Mouse (Mus musculus) MEL (cell line): Measurements from ENCODE around the gene Cdh13. TPM values are rescaled to one million over a fixed set of nuclear protein-coding genes. Genes with fewer than 3 reads are reported as not detected.

Source experiments
- DNase-seq: peaks from one replicate; pipeline ENCODE4 v3.0.0; 2011; ENCODE audit warnings: low read depth, low spot score
- H3K27ac ChIP-seq: 2 replicates; pipeline ENCODE4 v1.5.1; 2012; ENCODE audit warnings: low read depth, mild to moderate bottlenecking, control low read depth, low read length, moderate library complexity; ENCODE audit not compliant: control insufficient read depth
- H3K27me3 ChIP-seq, 2 experiments: fragments of 150-350 bp in 1 of 2; sonication (generic) in 1 of 2; 2 replicates each; pipeline ENCODE4 v1.6.1; 2012; ENCODE audit warnings: low read length in 2 of 2, mild to moderate bottlenecking in 2 of 2, improper control_type of control experiment in 1 of 2, moderate library complexity in 1 of 2; ENCODE audit not compliant: insufficient read depth in 2 of 2, control insufficient read depth in 1 of 2
- H3K36me3 ChIP-seq, 2 experiments: 2 replicates each; pipeline ENCODE4 v1.6.1; 2012 to 2014; ENCODE audit warnings: low read length in 2 of 2, improper control_type of control experiment in 1 of 2, inconsistent platforms in 1 of 2, mild to moderate bottlenecking in 1 of 2; ENCODE audit not compliant: insufficient read depth in 2 of 2, control insufficient read depth in 1 of 2
- H3K4me1 ChIP-seq, 2 experiments: fragments of 150-350 bp in 1 of 2; sonication (generic) in 1 of 2; 2 replicates each; pipeline ENCODE4 v1.6.1; 2012; ENCODE audit warnings: low read length in 2 of 2, improper control_type of control experiment in 1 of 2, mild to moderate bottlenecking in 1 of 2; ENCODE audit not compliant: insufficient read depth in 2 of 2, control insufficient read depth in 1 of 2
- H3K4me3 ChIP-seq, 2 experiments: fragments of 150-350 bp in 1 of 2; sonication (generic) in 1 of 2; 2 replicates each; pipeline ENCODE4 v1.5.1; 2012; ENCODE audit warnings: low read depth in 2 of 2, low read length in 2 of 2, mild to moderate bottlenecking in 2 of 2, moderate library complexity in 2 of 2, control low read depth in 1 of 2, improper control_type of control experiment in 1 of 2; ENCODE audit not compliant: control insufficient read depth in 1 of 2, insufficient read depth in 1 of 2
- H3K79me2 ChIP-seq: 2 replicates; pipeline ENCODE4 v1.6.1; 2012; ENCODE audit warnings: mild to moderate bottlenecking, low read length, moderate library complexity; ENCODE audit not compliant: control insufficient read depth, poor library complexity, insufficient read depth
- H3K9ac ChIP-seq: 2 replicates; pipeline ENCODE4 v1.6.1; 2012; ENCODE audit warnings: low read depth, mild to moderate bottlenecking, control low read depth, low read length, moderate library complexity; ENCODE audit not compliant: control insufficient read depth, poor library complexity, severe bottlenecking
- H3K9me3 ChIP-seq: fragments of 150-350 bp; sonication (generic); replicated peaks from 2 replicates; pipeline ENCODE4 v1.6.1; 2012; ENCODE audit warnings: mild to moderate bottlenecking, low read length, improper control_type of control experiment, moderate library complexity; ENCODE audit not compliant: insufficient read depth
- CHD1 ChIP-seq: IDR thresholded peaks from 2 replicates; pipeline ENCODE4 v1.6.1; 2012; ENCODE audit warnings: low read depth, mild to moderate bottlenecking, inconsistent platforms, low read length, improper control_type of control experiment
- ETS1 ChIP-seq: IDR thresholded peaks from 2 replicates; pipeline ENCODE4 v1.6.1; 2012; ENCODE audit warnings: low read depth, mild to moderate bottlenecking, inconsistent platforms, low read length, improper control_type of control experiment, moderate library complexity
- MAFK ChIP-seq: IDR thresholded peaks from 2 replicates; pipeline ENCODE4 v1.6.1; 2011; ENCODE audit warnings: low read depth, mild to moderate bottlenecking, low read length, improper control_type of control experiment, borderline replicate concordance
- MAX ChIP-seq: IDR thresholded peaks from 2 replicates; pipeline ENCODE4 v1.6.1; 2011; ENCODE audit warnings: low read length, improper control_type of control experiment
- MAZ ChIP-seq: IDR thresholded peaks from 2 replicates; pipeline ENCODE4 v1.6.1; 2012; ENCODE audit warnings: low read depth, mild to moderate bottlenecking, inconsistent platforms, low read length, improper control_type of control experiment
- MEF2A ChIP-seq: IDR thresholded peaks from 2 replicates; pipeline ENCODE4 v1.6.1; 2014; ENCODE audit warnings: low read depth, mild to moderate bottlenecking, inconsistent platforms, low read length, improper control_type of control experiment; ENCODE audit not compliant: poor library complexity, insufficient replicate concordance, severe bottlenecking; ENCODE audit errors: extremely low read depth
- MXI1 ChIP-seq: IDR thresholded peaks from 2 replicates; pipeline ENCODE4 v1.6.1; 2011; ENCODE audit warnings: mild to moderate bottlenecking, low read depth, low read length, improper control_type of control experiment
- MYB ChIP-seq: IDR thresholded peaks from 2 replicates; pipeline ENCODE4 v1.6.1; 2011; ENCODE audit warnings: mild to moderate bottlenecking, low read depth, low read length, improper control_type of control experiment
- NELFE ChIP-seq: IDR thresholded peaks from 2 replicates; pipeline ENCODE4 v1.6.1; 2011; ENCODE audit warnings: low read depth, low read length, improper control_type of control experiment
- POLR2A ChIP-seq, 2 experiments: IDR thresholded peaks; 2 replicates each; pipeline ENCODE4 v1.6.1; 2011 to 2012; ENCODE audit warnings: low read length in 2 of 2, mild to moderate bottlenecking in 2 of 2, control low read depth in 1 of 2, improper control_type of control experiment in 1 of 2, low read depth in 1 of 2, moderate library complexity in 1 of 2; ENCODE audit not compliant: control insufficient read depth in 1 of 2, insufficient read depth in 1 of 2, poor library complexity in 1 of 2
- POLR2AphosphoS2 ChIP-seq: IDR thresholded peaks from 2 replicates; pipeline ENCODE4 v1.6.1; 2011; ENCODE audit warnings: low read length, improper control_type of control experiment
- RAD21 ChIP-seq: IDR thresholded peaks from 2 replicates; pipeline ENCODE4 v1.6.1; 2011; ENCODE audit warnings: mild to moderate bottlenecking, low read depth, low read length, improper control_type of control experiment
- RCOR1 ChIP-seq: IDR thresholded peaks from 2 replicates; pipeline ENCODE4 v1.6.1; 2012; ENCODE audit warnings: low read depth, mild to moderate bottlenecking, inconsistent platforms, low read length, improper control_type of control experiment
- SIN3A ChIP-seq: IDR thresholded peaks from 2 replicates; pipeline ENCODE4 v1.6.1; 2012; ENCODE audit warnings: low read length, improper control_type of control experiment, inconsistent platforms
- TAL1 ChIP-seq: IDR thresholded peaks from 2 replicates; pipeline ENCODE4 v1.6.1; 2012; ENCODE audit warnings: mild to moderate bottlenecking, inconsistent platforms, low read length, moderate library complexity, mixed read lengths
- UBTF ChIP-seq: IDR thresholded peaks from 2 replicates; pipeline ENCODE4 v1.6.1; 2012; ENCODE audit warnings: low read depth, mild to moderate bottlenecking, inconsistent platforms, low read length, improper control_type of control experiment, moderate library complexity, borderline replicate concordance; ENCODE audit not compliant: insufficient read depth
- ZKSCAN1 ChIP-seq: IDR thresholded peaks from 2 replicates; pipeline ENCODE4 v1.6.1; 2012; ENCODE audit warnings: low read depth, mild to moderate bottlenecking, inconsistent platforms, low read length, improper control_type of control experiment, moderate library complexity
- ZNF384 ChIP-seq: IDR thresholded peaks from 2 replicates; pipeline ENCODE4 v1.6.1; 2012; ENCODE audit warnings: low read depth, mild to moderate bottlenecking, inconsistent platforms, low read length, improper control_type of control experiment
- polyA plus RNA-seq, 2 experiments: library from polyadenylated mRNA; stranded (reverse) in 1 of 2; unstranded in 1 of 2; fragments of >175 nt in 1 of 2; fragments of >200 nt in 1 of 2; gene quantifications; 2 replicates each; pipeline versions ENCODE4 v1.2.1 to v1.2.4; 2012; ENCODE audit warnings: low replicate concordance in 2 of 2, low read depth in 1 of 2; ENCODE audit not compliant: insufficient read length in 2 of 2, insufficient read depth in 1 of 2, missing spikeins in 1 of 2
- total RNA-seq: library from RNA; depleted of rRNA; stranded (reverse); fragments of 300-350 nt; gene quantifications from 2 replicates; pipeline ENCODE4 v1.2.3, GENCODE M21; 2012

Gene Cdh13
- total and polyA plus RNA-seq, 3 experiments = not detected

DNA sequence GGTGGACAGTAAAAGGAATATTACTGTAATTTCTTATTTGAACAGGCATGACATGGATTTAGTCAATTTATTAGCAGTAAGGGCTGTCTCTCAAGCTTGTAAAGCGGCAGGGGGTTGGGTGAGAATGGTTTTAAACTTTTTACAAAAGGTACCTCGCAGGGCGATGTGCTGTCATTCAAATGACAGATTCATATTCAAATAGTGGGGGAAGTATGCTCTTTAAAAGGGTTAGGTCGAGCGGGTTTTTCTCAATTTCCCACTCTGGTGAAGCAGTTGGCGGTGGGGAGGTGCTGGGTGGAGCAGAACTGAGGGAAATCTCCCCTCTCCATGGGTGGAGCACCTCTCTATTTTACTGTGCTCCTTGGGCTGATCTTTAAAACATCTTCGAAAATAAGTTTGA lies 513.0 kb downstream of the Cdh13 start:
- Histone ChIP-seq H3K27me3 (no peaks in the 10 kb centered on the region), H3K9ac (no peak overlapping the region), H3K4me1 (no peaks in the 10 kb centered on the region), H3K79me2 (no peaks in the 10 kb centered on the region), H3K4me3 (no peak overlapping the region), H3K36me3 (no peaks in the 10 kb centered on the region), H3K9me3 (no peaks in the 10 kb centered on the region), H3K27ac (no peak overlapping the region)
- DNase-seq = no peak
- no peak for TF ChIP-seq TAL1
- TF ChIP-seq MEF2A = no peak
- no peak for TF ChIP-seq MAZ
- no peak for TF ChIP-seq NELFE
- TF ChIP-seq SIN3A = no peak

- Histone ChIP-seq H3K9ac (no peak overlapping the region), H3K9me3 (no peaks in the 10 kb centered on the region), H3K4me1 (no peaks in the 10 kb centered on the region), H3K27me3 (no peaks in the 10 kb centered on the region), H3K36me3 (no peaks in the 10 kb centered on the region), H3K27ac (no peak overlapping the region), H3K4me3 (no peak overlapping the region), H3K79me2 (no peaks in the 10 kb centered on the region)
- TF ChIP-seq MYB = no peak
- no peak for TF ChIP-seq RCOR1
- TF ChIP-seq MAX = no peak
- TF ChIP-seq ZKSCAN1 = no peak
- TF ChIP-seq POLR2A (IDR thresholded peaks at IDR 0.05; ENCODE audit: control insufficient read depth in 1 of 2, insufficient read depth in 1 of 2, low read depth in 1 of 2, low read length in 2 of 2, poor library complexity in 1 of 2) = no peak
- no peak for TF ChIP-seq MXI1
- no peak for TF ChIP-seq MAFK
- TF ChIP-seq ZNF384 = no peak
- no peak for TF ChIP-seq ETS1
- TF ChIP-seq MEF2A = no peak
- no peak for TF ChIP-seq UBTF
- no peak for TF ChIP-seq NELFE
- DNase-seq = no peak
These were observed 513.6 kb downstream of the Cdh13 start for GRCm38 (mm10) chr8:118797127-118797526.

- no peak overlapping the region for H3K27ac ChIP-seq
- H3K9me3 ChIP-seq = no peaks in the 10 kb centered on the region
- H3K9ac ChIP-seq = no peak overlapping the region
- no peak overlapping the region for H3K4me3 ChIP-seq
- no peaks in the 10 kb centered on the region for H3K4me1 ChIP-seq
- no peaks in the 10 kb centered on the region for H3K36me3 ChIP-seq
- no peaks in the 10 kb centered on the region for H3K27me3 ChIP-seq
- H3K79me2 ChIP-seq = no peaks in the 10 kb centered on the region
- TF ChIP-seq POLR2AphosphoS2 = no peak
- TF ChIP-seq RAD21 = no peak
- no peak for TF ChIP-seq NELFE
- no peak for TF ChIP-seq CHD1
- no peak for DNase-seq
These were observed 519.6 kb downstream of the Cdh13 start for GRCm38 (mm10) chr8:118803168-118803567.
